Mouse (Mus musculus): ENCODE results near the gene Brd3os. TPM values are rescaled to one million over a fixed set of nuclear protein-coding genes. Genes with fewer than 3 reads are reported as not detected.

The Brd3os gene
- 0.81 and 1.4 TPM in 2 replicates for polyA plus RNA-seq (2012; rRNA removed)

DNA sequence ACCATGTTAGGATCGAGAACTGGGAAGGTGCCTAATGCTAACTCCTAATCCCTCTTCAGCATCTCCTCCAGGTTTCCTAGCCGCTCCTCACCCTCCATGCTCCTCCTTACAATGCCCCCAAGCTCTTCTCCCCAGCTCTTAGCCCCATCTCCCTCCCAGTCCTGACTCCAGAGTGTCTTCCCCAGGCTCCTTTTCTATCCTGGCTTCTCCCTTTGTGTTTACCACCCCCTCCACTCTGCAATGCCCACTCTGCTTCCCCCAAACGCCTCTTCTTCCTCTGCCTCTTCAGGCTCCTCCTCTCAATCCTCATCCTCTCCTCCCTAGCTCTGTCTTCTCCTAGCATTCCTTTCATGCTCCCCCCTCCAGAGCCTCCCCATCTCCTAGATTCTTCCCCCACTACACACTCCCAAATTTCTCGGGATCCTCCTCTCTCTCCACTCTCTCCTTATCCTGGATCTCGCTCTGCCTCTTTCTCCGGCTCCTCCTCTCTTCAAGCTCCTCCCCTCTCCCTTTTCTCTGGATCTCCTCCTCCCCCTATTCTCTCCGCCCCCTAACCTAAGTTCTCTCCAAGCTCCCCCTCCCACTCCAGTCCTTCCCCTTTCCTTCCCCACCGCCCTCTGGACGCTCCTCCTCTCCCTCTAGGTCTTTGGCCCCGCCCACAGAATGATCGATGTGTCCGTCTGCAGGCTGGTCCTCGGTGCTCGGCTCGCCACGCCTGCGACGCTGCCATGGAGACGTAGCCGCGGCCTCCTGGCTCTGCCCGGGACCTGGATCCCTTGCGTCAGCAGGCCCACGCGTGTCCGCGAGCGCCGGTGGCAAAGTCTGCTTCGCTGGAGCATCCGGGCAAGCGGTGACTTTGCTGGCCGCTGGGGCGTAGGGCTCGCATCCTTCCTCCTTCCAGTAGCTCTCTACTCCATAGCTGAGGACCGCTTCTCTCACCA is at the start of gene Brd3os:
Gene Brd3os (plus strand): TSS at position 558 of the 941 bp plus-strand sequence.
- no peak for TF ChIP-seq CTCF (IDR thresholded peaks at IDR 0.05; ENCODE audit: extremely low read depth, insufficient read length, insufficient replicate concordance, low read depth, low read length)
- TF ChIP-seq POLR2A (IDR thresholded peaks at IDR 0.05; ENCODE audit: low read depth, low read length): peak; percentile 6; the same call in 1 of the 2 replicates
- Histone ChIP-seq H3K4me3 (ENCODE audit: low read depth, low read length) (peak within 1 kb of the TSS; percentile 63), H3K27me3 (ENCODE audit: control insufficient read depth, insufficient read depth, low read length) (no peaks in the 10 kb centered on the region), H3K36me3 (ENCODE audit: control insufficient read depth, insufficient read depth, low read length) (peaks cover 7% of the 10 kb centered on the region; the same call in 1 of the 2 replicates), H3K27ac (ENCODE audit: insufficient read depth, low read depth, low read length) (no peak within 1 kb of the TSS), H3K4me1 (ENCODE audit: control insufficient read depth, insufficient read depth, insufficient read length, low read length) (peaks cover 8% of the 10 kb centered on the region; the same call in 1 of the 2 replicates)
- 2% methylated on average over 36 of the region's 36 CpGs for WGBS

DNA sequence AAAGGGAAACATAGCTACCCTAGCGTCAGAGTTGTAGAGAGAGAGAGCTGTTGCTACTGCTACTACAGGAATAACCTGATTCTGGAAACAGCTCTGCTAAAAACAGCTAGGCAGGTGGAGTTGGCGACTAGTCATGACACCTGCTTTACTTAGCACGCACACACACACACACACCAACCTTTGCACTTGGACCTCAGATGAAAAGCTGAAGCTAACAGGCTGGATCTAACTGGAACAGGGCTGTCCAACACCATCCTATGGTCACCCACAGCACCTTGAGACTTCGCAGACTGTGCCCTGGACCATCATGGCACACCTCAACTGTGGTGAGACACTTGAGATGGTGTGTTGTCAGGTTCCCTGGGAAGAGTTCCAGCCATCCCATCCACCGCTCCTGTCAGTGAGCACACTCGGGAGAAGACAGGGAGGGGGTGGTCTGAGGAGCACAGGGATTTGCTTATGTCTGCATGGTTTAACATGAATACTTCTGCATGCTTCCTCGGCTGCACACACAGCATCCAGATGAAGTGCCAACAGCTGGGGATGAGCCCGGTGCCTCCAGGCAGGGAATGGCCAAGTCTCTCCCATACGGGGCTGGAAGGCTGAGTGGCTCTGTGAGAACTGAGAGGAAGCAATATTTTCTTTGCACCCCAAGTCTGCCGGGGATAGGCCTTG is 47.8 kb upstream of the Brd3os start:
- peaks cover 47% of the 10 kb centered on the region for H3K4me1 ChIP-seq (ENCODE audit: control insufficient read depth, insufficient read depth, insufficient read length, low read length)

DNA sequence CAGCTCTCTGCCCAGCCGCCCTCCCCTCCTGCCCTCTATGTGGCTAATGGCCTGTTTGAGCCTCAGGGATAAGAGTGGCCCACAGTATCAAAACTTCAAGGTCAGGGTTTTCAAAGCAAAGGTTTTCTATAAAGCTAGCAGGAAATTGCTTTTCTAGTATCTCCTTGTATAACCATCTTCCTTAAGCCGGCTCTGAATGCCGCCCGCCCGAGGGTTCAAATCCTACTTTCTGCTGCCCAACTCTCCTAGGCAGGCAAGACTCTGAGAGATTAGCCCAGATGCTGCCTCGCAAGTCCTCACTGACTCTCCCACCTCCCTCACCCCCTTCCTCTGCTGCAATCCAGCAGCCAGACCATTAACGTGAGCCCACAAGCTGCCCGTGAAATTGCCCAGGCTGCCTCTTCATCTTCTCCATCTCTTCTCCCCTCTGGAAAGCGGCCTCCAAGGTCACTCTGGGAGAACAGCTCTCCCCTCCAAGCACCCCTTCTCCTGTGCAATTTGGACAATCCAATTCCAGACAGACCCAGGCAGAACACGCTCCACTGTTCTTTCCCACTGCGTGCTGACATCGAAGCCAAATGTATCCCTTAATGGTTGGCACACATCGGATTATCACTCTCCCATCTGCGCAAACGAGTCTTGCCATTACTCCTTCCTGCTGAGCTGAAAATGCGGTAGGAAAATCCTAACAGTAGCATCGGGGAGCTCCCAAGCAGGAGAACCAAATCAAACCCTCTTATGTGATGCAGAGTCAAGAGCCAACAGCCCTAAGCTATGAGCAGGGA is 45.3 kb upstream of the Brd3os start:
- TF ChIP-seq POLR2A (IDR thresholded peaks at IDR 0.05; ENCODE audit: low read depth, low read length) (no peak), CTCF (IDR thresholded peaks at IDR 0.05; ENCODE audit: extremely low read depth, insufficient read length, insufficient replicate concordance, low read depth, low read length) (no peak)
- Histone ChIP-seq H3K27ac (ENCODE audit: insufficient read depth, low read depth, low read length) (no peak overlapping the region), H3K4me3 (ENCODE audit: low read depth, low read length) (no peak overlapping the region), H3K4me1 (ENCODE audit: control insufficient read depth, insufficient read depth, insufficient read length, low read length) (peaks cover 30% of the 10 kb centered on the region), H3K36me3 (ENCODE audit: control insufficient read depth, insufficient read depth, low read length) (no peaks in the 10 kb centered on the region), H3K27me3 (ENCODE audit: control insufficient read depth, insufficient read depth, low read length) (no peaks in the 10 kb centered on the region)
- WGBS: 89% methylated on average over 17 of the region's 17 CpGs

More for the DNA sequence above, 47.8 kb upstream of the Brd3os start:
- WGBS: 42% methylated on average over 10 of the region's 10 CpGs
- Histone ChIP-seq H3K4me3 (ENCODE audit: low read depth, low read length) (no peak overlapping the region), H3K27me3 (ENCODE audit: control insufficient read depth, insufficient read depth, low read length) (no peaks in the 10 kb centered on the region), H3K36me3 (ENCODE audit: control insufficient read depth, insufficient read depth, low read length) (no peaks in the 10 kb centered on the region), H3K27ac (ENCODE audit: insufficient read depth, low read depth, low read length) (peak overlapping the region; percentile 68)
- TF ChIP-seq CTCF (IDR thresholded peaks at IDR 0.05; ENCODE audit: extremely low read depth, insufficient read length, insufficient replicate concordance, low read depth, low read length): no peak
- no peak for TF ChIP-seq POLR2A (IDR thresholded peaks at IDR 0.05; ENCODE audit: low read depth, low read length)

DNA sequence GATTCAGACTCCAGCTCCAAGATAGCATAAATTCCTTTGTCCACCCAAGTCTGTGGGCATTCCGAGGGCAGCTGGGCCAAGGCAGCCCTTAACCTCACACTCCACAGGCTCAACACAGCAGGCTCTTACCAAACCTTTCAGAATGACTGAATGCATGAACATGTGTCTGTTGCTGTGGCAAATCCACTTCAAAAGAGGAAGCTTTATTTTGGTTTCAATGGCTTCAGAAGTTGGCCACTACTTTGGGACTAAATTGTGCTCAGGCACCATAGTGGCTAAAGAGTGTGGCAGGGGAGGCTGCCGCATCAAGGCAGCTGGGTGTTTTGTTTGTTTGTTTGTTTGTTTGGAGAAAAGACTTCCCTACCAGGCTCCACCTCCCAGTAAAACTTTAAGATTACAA is 42.0 kb upstream of the Brd3os start:
- H3K4me3 ChIP-seq (ENCODE audit: low read depth, low read length): no peak overlapping the region
- H3K27ac ChIP-seq (ENCODE audit: insufficient read depth, low read depth, low read length): no peak overlapping the region
- H3K36me3 ChIP-seq (ENCODE audit: control insufficient read depth, insufficient read depth, low read length): no peaks in the 10 kb centered on the region
- no peaks in the 10 kb centered on the region for H3K27me3 ChIP-seq (ENCODE audit: control insufficient read depth, insufficient read depth, low read length)
- 91% methylated on average over 2 of the region's 2 CpGs for WGBS
- no peak for TF ChIP-seq CTCF (IDR thresholded peaks at IDR 0.05; ENCODE audit: extremely low read depth, insufficient read length, insufficient replicate concordance, low read depth, low read length)
- TF ChIP-seq POLR2A (IDR thresholded peaks at IDR 0.05; ENCODE audit: low read depth, low read length): no peak
- peaks cover 32% of the 10 kb centered on the region for H3K4me1 ChIP-seq (ENCODE audit: control insufficient read depth, insufficient read depth, insufficient read length, low read length)

DNA sequence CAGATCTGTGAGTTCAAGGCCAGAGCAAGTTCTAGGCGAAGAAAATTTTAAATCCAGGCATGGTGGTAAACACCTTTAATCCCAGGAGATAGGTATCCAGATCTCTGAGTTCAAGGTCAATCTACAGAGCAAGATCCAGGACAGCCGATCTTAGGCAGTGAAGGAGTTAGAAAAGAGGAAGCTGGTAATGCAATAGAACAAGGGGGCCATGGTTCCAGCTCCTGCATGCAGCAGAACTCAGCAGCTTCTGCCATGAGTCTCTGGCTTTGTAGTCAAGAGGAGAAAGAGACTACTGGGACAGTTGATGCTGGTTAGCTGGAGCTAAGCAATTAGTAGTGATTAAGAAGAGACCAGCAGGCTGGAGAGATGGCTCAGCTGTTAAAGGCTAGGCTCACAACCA is 40.6 kb upstream of the Brd3os start:
- 61% methylated on average over 2 of the region's 2 CpGs for WGBS
- Histone ChIP-seq H3K36me3 (ENCODE audit: control insufficient read depth, insufficient read depth, low read length) (no peaks in the 10 kb centered on the region), H3K4me1 (ENCODE audit: control insufficient read depth, insufficient read depth, insufficient read length, low read length) (peaks cover 29% of the 10 kb centered on the region), H3K27ac (ENCODE audit: insufficient read depth, low read depth, low read length) (no peak overlapping the region), H3K4me3 (ENCODE audit: low read depth, low read length) (no peak overlapping the region), H3K27me3 (ENCODE audit: control insufficient read depth, insufficient read depth, low read length) (no peaks in the 10 kb centered on the region)
- TF ChIP-seq CTCF (IDR thresholded peaks at IDR 0.05; ENCODE audit: extremely low read depth, insufficient read length, insufficient replicate concordance, low read depth, low read length) (no peak), POLR2A (IDR thresholded peaks at IDR 0.05; ENCODE audit: low read depth, low read length) (no peak)

DNA sequence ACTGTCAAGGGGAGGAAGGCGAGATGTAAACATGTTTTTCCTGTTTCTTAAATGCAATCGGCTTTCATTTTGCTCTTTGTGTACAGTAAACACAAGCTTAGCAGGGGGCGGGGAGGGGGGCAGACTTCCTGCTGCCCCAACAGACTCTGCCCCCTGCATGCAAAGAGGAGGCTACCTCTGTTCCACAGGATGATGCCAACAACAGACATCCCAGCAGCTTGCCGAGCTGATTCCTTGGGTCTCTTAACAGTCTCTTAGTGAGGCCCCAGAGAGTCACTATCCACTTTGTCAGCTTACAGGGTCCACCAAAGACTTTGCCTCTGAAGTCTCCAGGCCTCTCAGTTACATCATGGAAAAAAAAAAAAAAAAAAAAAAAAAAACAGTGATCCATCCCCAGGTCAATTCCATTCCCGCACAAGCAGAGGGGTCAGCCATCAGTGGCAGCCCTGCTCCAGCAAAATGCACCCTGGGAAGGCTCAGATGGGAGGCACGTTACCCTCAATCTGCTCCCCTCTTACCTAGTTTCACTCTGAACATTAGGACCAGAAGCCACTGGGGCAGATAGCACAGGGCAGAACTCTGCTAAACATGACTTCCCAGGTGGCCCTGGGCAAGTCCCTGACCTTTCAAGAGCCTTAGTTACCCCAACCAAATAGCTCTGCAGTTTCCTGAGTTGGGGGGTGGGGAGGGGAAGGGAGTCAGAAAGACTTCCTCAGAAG is 37.6 kb upstream of the Brd3os start:
- Histone ChIP-seq H3K4me1 (ENCODE audit: control insufficient read depth, insufficient read depth, insufficient read length, low read length) (peaks cover 36% of the 10 kb centered on the region), H3K4me3 (ENCODE audit: low read depth, low read length) (no peak overlapping the region), H3K36me3 (ENCODE audit: control insufficient read depth, insufficient read depth, low read length) (no peaks in the 10 kb centered on the region), H3K27me3 (ENCODE audit: control insufficient read depth, insufficient read depth, low read length) (no peaks in the 10 kb centered on the region), H3K27ac (ENCODE audit: insufficient read depth, low read depth, low read length) (peak overlapping the region; percentile 85)
- 46% methylated on average over 6 of the region's 6 CpGs for WGBS
- no peak for TF ChIP-seq CTCF (IDR thresholded peaks at IDR 0.05; ENCODE audit: extremely low read depth, insufficient read length, insufficient replicate concordance, low read depth, low read length)
- TF ChIP-seq POLR2A (IDR thresholded peaks at IDR 0.05; ENCODE audit: low read depth, low read length): no peak

Data from small intestine, adult 2 months (tissue).